Mouse (Mus musculus) brown adipose tissue, adult 24 weeks (tissue): ENCODE data around the gene Snapc5. TPM values are rescaled to one million over a fixed set of nuclear protein-coding genes. Genes with fewer than 3 reads are reported as not detected.
"Not testable (repeated sequence)": the region's sequence is repeated elsewhere in the genome, so short reads cannot be mapped to it uniquely, and the experiment has no call there.

Source experiments
- H3K27ac ChIP-seq: fragments of 200-500 bp; replicated peaks from 2 replicates; pipeline ENCODE4 v1.5.1; 2012; ENCODE audit warnings: low read depth, mild to moderate bottlenecking, low read length
- H3K4me1 ChIP-seq: fragments of 200-500 bp; 2 replicates; pipeline ENCODE4 v1.6.1; 2012; ENCODE audit warnings: low read length, mixed read lengths; ENCODE audit not compliant: control insufficient read depth, insufficient read depth, insufficient read length
- H3K4me3 ChIP-seq: fragments of 200-500 bp; 2 replicates; pipeline ENCODE4 v1.5.1; 2012; ENCODE audit warnings: low read depth, mild to moderate bottlenecking, low read length, moderate library complexity; ENCODE audit not compliant: insufficient read depth
- polyA plus RNA-seq: library from polyadenylated mRNA; stranded (reverse); fragments of >200 nt; gene quantifications from 2 replicates; pipeline ENCODE4 v1.2.4, GENCODE M21; 2012; ENCODE audit not compliant: missing spikeins, insufficient read depth, insufficient read length

Gene Snapc5
- 62.6 and 69.4 TPM in 2 replicates for polyA plus RNA-seq

- H3K4me3 ChIP-seq, result peak within 1 kb of the TSS; percentile 90
- peaks cover 4% of the 10 kb centered on the region; the same call in 1 of the 2 replicates for H3K4me1 ChIP-seq
- H3K27ac ChIP-seq, result peak within 1 kb of the TSS; percentile 80
These were observed at the start of gene Snapc5 for GRCm38 (mm10) chr9:64178974-64179646. Gene Snapc5 (plus strand): TSS chr9:64179274.

GRCm38 (mm10) chr9:64131623-64132022 is 47.5 kb upstream of the Snapc5 start:
- H3K27ac ChIP-seq, result no peak overlapping the region
- no peak overlapping the region for H3K4me3 ChIP-seq
- H3K4me1 ChIP-seq, result no peaks in the 10 kb centered on the region

GRCm38 (mm10) chr9:64138896-64139295 is 40.2 kb upstream of the Snapc5 start:
- H3K4me3 ChIP-seq, H3K4me1 ChIP-seq, H3K27ac ChIP-seq: not testable (repeated sequence)

- no peak overlapping the region for H3K27ac ChIP-seq
- no peak overlapping the region for H3K4me3 ChIP-seq
- H3K4me1 ChIP-seq, result no peaks in the 10 kb centered on the region
These were observed 39.2 kb upstream of the Snapc5 start for GRCm38 (mm10) chr9:64139879-64140278.

- Histone ChIP-seq H3K4me1 (no peaks in the 10 kb centered on the region), H3K4me3 (no peak overlapping the region)
These were observed 22.4 kb upstream of the Snapc5 start for GRCm38 (mm10) chr9:64156641-64157040.

GRCm38 (mm10) chr9:64160471-64160870 is 18.6 kb upstream of the Snapc5 start:
- Histone ChIP-seq H3K4me3 (no peak overlapping the region), H3K4me1 (no peaks in the 10 kb centered on the region), H3K27ac (no peak overlapping the region)

More at GRCm38 (mm10) chr9:64156641-64157040, 22.4 kb upstream of the Snapc5 start:
- H3K27ac ChIP-seq, result no peak overlapping the region

GRCm38 (mm10) chr9:64169967-64170366 is 9.1 kb upstream of the Snapc5 start:
- H3K27ac ChIP-seq, H3K4me3 ChIP-seq, H3K4me1 ChIP-seq: not testable (repeated sequence)

DNA sequence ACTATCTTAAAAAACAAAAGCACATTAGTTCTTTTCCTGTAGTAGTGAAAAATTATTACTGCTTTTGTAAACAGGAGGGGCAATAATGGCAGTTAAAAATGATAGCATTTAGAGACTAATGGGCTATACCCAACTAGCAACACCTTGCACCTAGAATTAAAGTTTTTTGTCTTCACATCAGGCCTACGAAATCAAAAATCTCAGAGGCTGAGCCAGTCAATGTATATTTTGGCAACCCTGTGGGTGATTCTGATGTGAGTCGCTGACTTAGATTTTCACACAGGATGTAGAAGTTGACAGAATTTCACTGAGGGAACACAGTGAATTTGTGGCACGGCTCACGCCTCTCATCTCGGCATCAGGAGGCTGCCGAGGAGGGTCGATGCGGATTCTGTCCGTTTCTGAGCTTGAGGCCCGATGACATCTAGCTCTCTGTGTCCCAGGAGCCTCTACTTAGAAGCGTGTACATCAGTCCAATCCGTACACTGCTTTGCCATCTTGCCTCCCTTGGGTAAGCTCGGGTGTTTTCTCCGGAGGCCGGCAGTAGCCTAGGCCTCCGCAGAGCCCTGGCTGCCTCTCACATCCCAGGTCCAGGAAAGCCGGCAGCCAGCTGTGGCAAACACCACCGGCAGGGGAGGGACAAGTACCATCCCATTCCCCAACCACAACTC is 6.8 kb upstream of the Snapc5 start:
- Histone ChIP-seq H3K4me1 (no peaks in the 10 kb centered on the region), H3K27ac (no peak overlapping the region), H3K4me3 (peak overlapping the region; percentile 80)

DNA sequence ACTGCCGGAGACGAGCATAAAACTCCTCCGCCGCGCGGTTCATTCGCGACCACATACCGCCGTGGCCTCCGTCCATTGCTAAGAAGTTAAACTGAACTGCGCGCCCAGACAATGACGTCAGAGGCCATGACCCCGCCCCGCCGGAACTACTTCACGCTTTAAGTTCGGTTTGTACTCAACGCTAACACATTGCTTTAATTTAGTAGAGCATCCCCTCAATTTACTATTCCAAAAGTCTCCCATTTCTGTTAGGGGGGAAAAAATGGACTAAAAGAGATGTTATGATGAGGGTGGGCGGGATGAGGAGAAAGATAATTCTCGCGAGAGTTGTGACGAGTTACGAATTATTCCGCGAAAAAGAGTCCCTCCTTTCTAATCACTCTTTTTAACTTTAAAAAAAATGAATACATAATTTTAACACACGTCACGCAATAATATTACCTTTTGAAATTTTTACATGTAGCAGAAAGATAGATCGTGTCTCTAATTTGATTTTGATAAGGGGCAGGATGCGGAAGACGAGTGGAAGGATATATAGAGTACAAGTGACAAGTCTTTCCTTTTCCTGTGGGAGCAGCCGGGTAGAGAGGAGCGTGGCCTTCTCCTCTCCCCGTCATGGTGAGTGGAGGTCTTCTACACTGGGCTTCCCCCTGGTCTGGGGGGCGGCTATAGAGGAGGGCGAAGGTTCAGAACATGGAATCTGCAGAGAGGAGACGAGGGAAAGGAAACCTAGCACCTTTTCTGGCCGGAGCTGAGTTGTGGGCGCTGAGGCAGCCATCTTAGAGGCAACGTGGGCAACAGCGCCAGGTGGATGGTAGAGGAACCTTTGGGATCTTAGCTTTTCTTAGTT is 6.0 kb upstream of the Snapc5 start, which contains the start of the genes Zwilch and Rpl4:
Zwilch (minus strand) TSS at position 289 of the 850 bp plus-strand sequence.
Rpl4 (plus strand) TSS at position 560 of the 850 bp plus-strand sequence.
- Histone ChIP-seq H3K27ac (peak within 1 kb of the TSS; percentile 99), H3K4me3 (peak within 1 kb of the TSS; percentile 88), H3K4me1 (no peaks in the 10 kb centered on the region)

GRCm38 (mm10) chr9:64173666-64174220 is 5.3 kb upstream of the Snapc5 start:
- Histone ChIP-seq H3K4me1 (no peaks in the 10 kb centered on the region), H3K4me3 (peak overlapping the region; percentile 88), H3K27ac (peak overlapping the region; percentile 85)

GRCm38 (mm10) chr9:64174341-64174740 is 4.7 kb upstream of the Snapc5 start:
- H3K27ac ChIP-seq, result no peak overlapping the region
- peak overlapping the region; percentile 88; the same call in 1 of the 2 replicates for H3K4me3 ChIP-seq
- no peaks in the 10 kb centered on the region for H3K4me1 ChIP-seq

- Histone ChIP-seq H3K4me1 (peaks cover under 1% of the 10 kb centered on the region; the same call in 1 of the 2 replicates), H3K4me3 (peak overlapping the region; percentile 15; the same call in 1 of the 2 replicates), H3K27ac (no peak overlapping the region)
These were observed 4.3 kb upstream of the Snapc5 start for GRCm38 (mm10) chr9:64174766-64175165.

GRCm38 (mm10) chr9:64175378-64175777 is 3.7 kb upstream of the Snapc5 start:
- Histone ChIP-seq H3K4me1 (peaks cover 4% of the 10 kb centered on the region; the same call in 1 of the 2 replicates), H3K27ac (no peak overlapping the region), H3K4me3 (no peak overlapping the region)

GRCm38 (mm10) chr9:64178610-64178973 is 482 bp upstream of the Snapc5 start:
- H3K4me3 ChIP-seq, result no peak overlapping the region; the same call in 1 of the 2 replicates
- H3K27ac ChIP-seq, result peak overlapping the region; percentile 59; the same call in 1 of the 2 replicates
- peaks cover 4% of the 10 kb centered on the region; the same call in 1 of the 2 replicates for H3K4me1 ChIP-seq
